Mouse (Mus musculus): ENCODE results near the gene Fcgrt.

Gene Fcgrt

DNA sequence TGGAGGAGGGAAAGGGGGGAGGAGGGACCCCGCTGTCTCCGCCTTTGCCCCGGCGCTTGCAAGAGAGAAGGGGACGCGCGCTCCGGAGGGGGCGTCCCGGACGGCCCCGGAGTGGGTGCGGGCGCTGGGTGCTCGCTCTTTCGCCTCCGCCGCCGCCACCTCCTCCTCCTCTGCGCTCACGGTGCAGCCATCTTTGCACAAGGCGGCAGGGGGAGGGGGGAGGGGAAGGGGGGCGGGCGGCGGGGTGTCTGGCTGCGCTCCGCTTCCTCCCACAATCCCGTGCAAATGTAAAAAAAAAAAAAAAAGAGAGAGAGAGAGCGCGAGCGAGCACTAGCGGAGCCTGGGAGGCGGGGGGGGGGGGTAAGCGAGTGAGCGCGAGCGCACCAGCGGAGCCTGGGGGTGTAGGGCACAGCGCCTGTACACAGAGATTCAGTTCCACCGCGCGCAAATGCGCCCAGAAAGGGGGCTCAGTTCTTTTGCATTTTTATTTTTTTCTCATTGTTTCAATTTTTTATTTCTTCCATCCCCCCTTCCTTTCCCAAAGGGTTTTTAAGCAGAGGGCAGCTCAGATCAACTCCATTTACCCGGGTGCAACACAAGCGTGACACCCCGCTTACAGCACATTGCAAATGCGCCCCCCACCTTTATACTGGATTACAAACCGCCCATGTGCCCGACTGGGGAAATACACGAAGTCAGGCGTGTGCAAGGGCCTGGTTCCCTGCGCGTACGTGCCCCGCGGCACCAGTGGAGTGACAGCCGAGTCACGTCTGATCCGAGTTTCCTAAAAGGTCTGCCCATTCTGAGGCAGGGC is 50.3 kb downstream of the Fcgrt start:
- peak; percentile 75 to 84 for DNase-seq

DNA sequence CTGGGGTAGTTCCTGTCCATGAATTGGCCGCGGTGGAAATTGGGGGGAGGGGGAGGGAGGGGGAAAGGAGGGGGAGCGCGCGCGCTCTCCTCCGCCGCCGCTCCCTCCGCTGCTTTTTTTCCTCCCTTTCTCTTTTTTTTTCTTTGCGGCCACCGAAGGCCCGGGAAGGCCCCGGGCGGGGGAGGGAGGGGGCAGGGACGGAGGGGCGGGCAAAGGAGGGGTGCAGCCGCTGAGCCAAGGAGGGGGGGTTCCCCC is 50.9 kb downstream of the Fcgrt start, which contains the start of gene Prr12:
Prr12 (minus strand) TSS at position 20 of the 255 bp plus-strand sequence.
- DNase-seq = no peak

GRCm38 (mm10) chr7:45052181-45052861 is 51.3 kb downstream of the Fcgrt start:
- peak in 1 of 2 experiments; percentile 55 for DNase-seq

DNA sequence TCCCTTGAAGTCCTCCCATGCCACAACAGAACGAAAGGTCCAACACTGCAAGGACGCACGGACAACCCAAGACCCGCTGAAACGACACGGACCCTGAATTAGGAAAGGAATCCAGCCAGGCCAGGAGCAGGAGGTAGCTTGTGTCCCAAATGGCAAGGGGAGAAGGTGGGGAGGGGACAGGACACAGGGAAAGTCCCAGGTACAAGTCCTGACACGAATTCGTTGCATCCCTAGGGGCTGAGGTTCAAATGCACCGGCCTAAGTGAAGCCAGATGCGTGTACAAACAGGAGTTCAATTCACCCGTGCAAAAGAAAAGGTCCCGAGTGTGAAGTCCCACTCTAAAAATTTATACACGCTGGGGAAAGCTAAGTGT is 52.1 kb downstream of the Fcgrt start:
- no peak for DNase-seq

DNA sequence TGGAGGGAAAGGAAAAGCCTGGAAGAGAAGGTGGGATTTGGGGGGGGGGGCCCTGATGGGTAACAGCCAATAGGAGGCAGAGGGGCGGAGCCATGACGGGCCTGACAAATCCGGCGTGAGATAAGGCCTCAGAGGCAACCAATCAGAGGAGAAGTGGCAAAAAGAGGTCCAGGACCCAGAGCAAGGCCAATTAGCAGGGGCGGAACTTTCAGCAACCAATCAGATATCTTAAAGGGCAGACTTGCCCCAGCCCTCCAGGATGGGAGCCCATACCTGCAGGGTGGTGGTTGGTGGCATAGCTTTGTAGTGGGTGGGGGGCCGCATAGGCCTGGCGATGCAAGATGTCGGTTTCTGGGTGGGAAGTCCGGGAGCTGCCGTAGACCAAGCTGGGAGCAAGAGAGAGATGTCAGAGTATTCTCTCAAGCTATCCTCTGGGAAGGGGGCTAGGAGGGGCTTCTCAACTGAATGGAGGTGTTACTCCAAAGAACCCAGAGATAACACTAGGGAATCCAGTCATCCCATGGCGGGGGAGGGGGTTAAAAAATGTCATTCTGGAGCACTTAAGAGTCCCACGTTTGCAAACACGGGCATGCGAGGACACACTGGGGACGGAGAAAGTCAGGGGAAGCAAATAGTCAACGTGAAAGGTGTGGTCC is 52.6 kb downstream of the Fcgrt start:
- peak; percentile 87 to 92 for DNase-seq

DNA sequence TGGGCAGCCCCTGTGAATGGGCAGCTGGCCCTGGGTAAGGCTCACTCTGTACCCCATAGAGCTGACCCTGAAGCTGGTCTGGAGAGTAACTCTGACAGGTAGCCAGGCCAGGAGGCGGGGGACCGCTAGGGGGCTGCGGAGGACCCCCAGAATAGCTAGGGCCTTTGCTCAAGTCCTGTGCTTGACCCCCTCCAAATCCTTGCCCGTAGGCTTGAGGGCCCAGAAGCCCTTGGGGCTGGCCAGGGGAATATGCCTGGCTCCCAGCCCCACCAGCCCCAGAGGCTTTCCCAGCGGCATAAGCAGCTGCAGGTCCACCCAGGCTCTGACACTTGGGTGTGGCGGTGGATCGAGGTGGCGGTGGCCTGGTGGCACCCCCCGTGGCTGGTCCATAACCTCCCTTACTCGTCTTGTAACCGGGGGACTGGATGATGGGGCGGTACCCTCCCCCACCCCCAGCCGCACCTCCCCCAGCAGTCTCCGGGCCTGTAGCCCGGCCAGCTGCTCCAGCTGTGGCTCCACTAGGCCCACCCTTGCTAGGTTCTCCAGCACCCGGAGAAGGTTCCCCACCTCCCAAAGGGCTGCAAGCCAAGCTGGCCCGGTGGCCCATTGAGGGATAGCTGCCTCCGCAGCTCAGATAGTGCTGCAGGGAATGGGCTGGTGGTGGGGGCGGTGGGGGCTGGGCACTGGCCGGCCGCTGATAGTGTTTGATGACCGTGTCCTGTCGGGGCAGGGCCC is 54.6 kb downstream of the Fcgrt start:
- no peak for DNase-seq

DNA sequence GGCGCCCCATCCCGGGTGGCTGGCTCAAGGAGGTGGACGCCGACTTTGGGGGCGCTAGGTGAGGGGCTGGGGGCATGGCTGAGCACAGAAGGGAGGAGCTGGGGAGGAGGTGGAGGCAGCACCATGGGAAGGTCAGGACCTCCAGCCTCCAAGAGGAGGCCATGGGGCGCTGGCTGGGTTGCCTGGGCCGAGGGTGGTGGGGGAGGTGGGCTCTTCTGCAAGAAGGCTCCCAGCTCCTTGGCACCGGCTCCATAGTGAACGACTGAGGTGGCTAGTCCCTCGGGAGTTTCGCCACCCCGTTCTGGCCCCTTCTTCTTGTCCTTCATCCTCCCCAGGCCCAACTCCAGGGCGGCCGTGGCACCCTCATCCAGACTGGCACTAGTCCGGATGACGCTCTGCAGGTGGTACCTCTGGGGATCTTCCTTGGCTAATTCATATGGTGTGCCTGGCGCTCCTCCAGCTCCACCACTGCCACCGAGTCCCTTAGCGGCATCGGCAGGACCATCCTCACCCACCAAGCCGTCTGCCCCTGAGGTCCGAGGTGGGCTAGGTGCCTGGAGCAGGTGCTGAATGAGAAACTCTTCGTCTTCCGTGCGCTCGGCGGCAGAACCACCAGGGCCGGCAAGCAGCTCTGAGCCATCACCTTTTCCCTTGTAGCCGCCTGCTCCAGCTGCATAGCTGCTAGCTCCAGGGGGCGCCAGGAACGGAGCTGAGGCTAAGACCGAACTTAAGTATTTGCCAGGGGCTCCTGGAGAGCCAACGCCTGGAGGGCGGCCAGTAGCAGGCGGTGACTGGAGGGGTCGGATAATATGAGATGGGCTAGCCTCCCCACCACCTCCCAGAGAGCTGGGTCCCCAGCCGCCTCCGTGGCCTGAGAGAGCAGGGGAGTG is 55.4 kb downstream of the Fcgrt start:
- no peak for DNase-seq

DNA sequence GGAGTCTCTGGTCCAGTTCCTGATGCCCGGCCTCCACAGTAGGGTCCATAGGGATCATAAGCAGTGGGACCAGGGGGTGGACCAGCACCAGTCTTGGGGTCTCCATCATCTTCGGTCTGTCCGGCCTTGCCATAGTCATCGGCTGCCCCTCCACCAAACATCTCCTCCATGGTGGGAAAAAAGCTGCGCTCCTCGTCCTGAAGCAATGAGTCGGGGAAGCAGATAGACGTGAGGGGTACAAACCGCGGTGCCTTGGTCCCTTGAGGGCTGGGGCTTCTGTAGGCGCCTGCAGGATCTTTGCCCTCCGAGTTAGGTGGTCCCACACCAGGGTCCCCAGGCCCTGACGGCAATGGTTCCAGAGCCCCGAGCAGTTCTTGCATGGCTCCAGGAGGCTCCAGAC is 56.2 kb downstream of the Fcgrt start:
- no peak for DNase-seq

DNA sequence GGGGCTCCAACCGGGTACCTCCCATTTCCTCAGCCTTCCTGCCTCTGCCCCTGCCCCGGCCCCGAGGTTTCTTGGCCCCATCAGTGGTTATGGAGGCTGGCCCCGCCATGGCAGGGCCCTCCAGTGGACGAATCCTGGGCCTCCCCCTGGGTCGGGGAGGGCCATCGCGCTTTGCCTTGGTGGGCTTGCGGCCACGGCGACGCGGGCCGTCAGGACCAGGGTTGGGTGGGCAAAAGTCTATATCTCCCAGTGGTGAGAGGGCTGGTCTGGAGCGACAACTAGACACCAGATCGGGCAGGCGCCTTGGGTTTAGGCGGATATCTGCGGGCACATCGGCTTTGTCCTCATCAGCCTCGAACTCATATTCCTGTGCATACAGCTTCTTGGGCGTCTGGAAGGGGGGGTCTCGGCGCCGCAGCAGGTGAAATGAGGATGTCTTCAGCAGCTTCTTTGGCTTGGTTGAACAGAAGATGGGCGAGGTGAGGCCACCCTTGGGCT is 56.7 kb downstream of the Fcgrt start:
- no peak for DNase-seq

GRCm38 (mm10) chr7:45045741-45046140 is 57.9 kb downstream of the Fcgrt start:
- no peak for DNase-seq

DNA sequence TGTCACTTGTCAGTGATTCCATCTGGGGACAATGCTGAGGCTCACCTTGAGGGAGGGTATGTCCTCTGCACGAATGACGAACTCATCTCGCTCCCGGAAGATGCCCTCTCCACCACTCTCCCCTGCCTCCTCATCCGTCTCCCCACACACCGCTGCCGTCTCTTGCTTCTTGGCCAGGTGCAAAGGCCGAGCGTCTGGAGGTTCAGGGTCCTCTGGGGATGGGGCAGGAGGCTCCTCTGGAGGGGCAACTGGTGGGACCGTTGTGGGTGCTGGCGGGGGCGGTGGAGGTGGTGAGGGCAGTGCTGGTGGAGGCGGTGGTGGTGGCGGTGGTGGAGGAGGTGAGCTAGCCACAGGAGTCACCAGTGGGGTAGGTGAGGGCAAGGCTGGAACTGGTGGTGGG is 60.3 kb downstream of the Fcgrt start:
- no peak for DNase-seq

Data from kidney, postnatal 4 days (tissue).